Mouse (Mus musculus): ENCODE results near the gene Tomm40. TPM values are rescaled to one million over a fixed set of nuclear protein-coding genes. Genes with fewer than 3 reads are reported as not detected.

Gene Tomm40
- total and polyA plus RNA-seq, 2 experiments from 2014 or later: 133 to 161 TPM

- Histone ChIP-seq H3K4me2 (ENCODE audit: low read depth, low read length, poor library complexity, severe bottlenecking) (no peak overlapping the region), H3K9ac (replicated peaks; ENCODE audit: low read length, poor library complexity, severe bottlenecking) (no peak overlapping the region), H3K4me3 (ENCODE audit: low read depth, low read length) (no peak overlapping the region), H3K27me3 (ENCODE audit: insufficient read depth, low read length) (no peaks in the 10 kb centered on the region), H3K36me3 (ENCODE audit: insufficient read depth, low read length) (peaks cover 30% of the 10 kb centered on the region), H3K4me1 (ENCODE audit: insufficient read depth, low read length) (0 out of 2 replicates have a peak, but pooled peaks cover 6% of the 10 kb centered on the region), H3K27ac (ENCODE audit: low read depth, low read length) (no peak overlapping the region), H3K9me3 (ENCODE audit: low read length) (no peaks in the 10 kb centered on the region)
- WGBS: 82% methylated on average over 4 of the region's 4 CpGs
- ATAC-seq (ENCODE audit: low FRiP score): no peak
- no peak for TF ChIP-seq CTCF (IDR thresholded peaks at IDR 0.05)
- DNase-seq (ENCODE audit: low spot score): no peak
Measured at GRCm38 (mm10) chr7:19699827-19700148, 15.4 kb downstream of the Tomm40 start.

- Histone ChIP-seq H3K4me3 (ENCODE audit: low read depth, low read length) (peak within 1 kb of the TSS; percentile 34), H3K27me3 (ENCODE audit: insufficient read depth, low read length) (no peaks in the 10 kb centered on the region), H3K36me3 (ENCODE audit: insufficient read depth, low read length) (peaks cover 26% of the 10 kb centered on the region), H3K9ac (replicated peaks; ENCODE audit: low read length, poor library complexity, severe bottlenecking) (peak within 1 kb of the TSS; percentile 64), H3K9me3 (ENCODE audit: low read length) (no peaks in the 10 kb centered on the region), H3K4me2 (ENCODE audit: low read depth, low read length, poor library complexity, severe bottlenecking) (peak within 1 kb of the TSS; percentile 52), H3K4me1 (ENCODE audit: insufficient read depth, low read length) (0 out of 2 replicates have a peak, but pooled peaks cover 6% of the 10 kb centered on the region), H3K27ac (ENCODE audit: low read depth, low read length) (peak within 1 kb of the TSS; percentile 67)
- DNase-seq (ENCODE audit: low spot score): peak; percentile 82
- TF ChIP-seq CTCF (IDR thresholded peaks at IDR 0.05): no peak; the same call in 1 of the 2 replicates
- 3% methylated on average over 20 of the region's 20 CpGs for WGBS
- peak; percentile 69 for ATAC-seq (ENCODE audit: low FRiP score)
Measured at GRCm38 (mm10) chr7:19698907-19699826, 16.1 kb downstream of the Tomm40 start, which contains the start of gene Apoe. Apoe (minus strand) TSS chr7:19699188.

GRCm38 (mm10) chr7:19697949-19698906, 17.0 kb downstream of the Tomm40 start:
- peaks cover 18% of the 10 kb centered on the region for H3K36me3 ChIP-seq (ENCODE audit: insufficient read depth, low read length)
- peak overlapping the region; percentile 67 for H3K27ac ChIP-seq (ENCODE audit: low read depth, low read length)
- peak overlapping the region; percentile 64 for H3K9ac ChIP-seq (replicated peaks; ENCODE audit: low read length, poor library complexity, severe bottlenecking)
- no peaks in the 10 kb centered on the region for H3K27me3 ChIP-seq (ENCODE audit: insufficient read depth, low read length)
- H3K9me3 ChIP-seq (ENCODE audit: low read length): no peaks in the 10 kb centered on the region
- peak overlapping the region; percentile 34 for H3K4me3 ChIP-seq (ENCODE audit: low read depth, low read length)
- WGBS: 3% methylated on average over 28 of the region's 28 CpGs
- ATAC-seq (ENCODE audit: low FRiP score) (0 out of 2 replicates have a peak, but pooled peaks have one; percentile 0), DNase-seq (ENCODE audit: low spot score) (peak; percentile 31)
- H3K4me2 ChIP-seq (ENCODE audit: low read depth, low read length, poor library complexity, severe bottlenecking): peak overlapping the region; percentile 52
- 0 out of 2 replicates have a peak, but pooled peaks cover 6% of the 10 kb centered on the region for H3K4me1 ChIP-seq (ENCODE audit: insufficient read depth, low read length)
- TF ChIP-seq CTCF (IDR thresholded peaks at IDR 0.05): peak; percentile 57

- H3K27ac ChIP-seq (ENCODE audit: low read depth, low read length): no peak overlapping the region
- no peaks in the 10 kb centered on the region for H3K9me3 ChIP-seq (ENCODE audit: low read length)
- H3K4me2 ChIP-seq (ENCODE audit: low read depth, low read length, poor library complexity, severe bottlenecking): peak overlapping the region; percentile 24; the same call in 1 of the 2 replicates
- H3K36me3 ChIP-seq (ENCODE audit: insufficient read depth, low read length): peaks cover under 1% of the 10 kb centered on the region; the same call in 1 of the 2 replicates
- ATAC-seq (ENCODE audit: low FRiP score) (no peak), DNase-seq (ENCODE audit: low spot score) (no peak)
- WGBS: 95% methylated on average over 34 of the region's 34 CpGs
- no peak overlapping the region for H3K4me3 ChIP-seq (ENCODE audit: low read depth, low read length)
- no peak overlapping the region for H3K9ac ChIP-seq (replicated peaks; ENCODE audit: low read length, poor library complexity, severe bottlenecking)
- TF ChIP-seq CTCF (IDR thresholded peaks at IDR 0.05): no peak; the same call in 1 of the 2 replicates
- no peaks in the 10 kb centered on the region for H3K27me3 ChIP-seq (ENCODE audit: insufficient read depth, low read length)
- H3K4me1 ChIP-seq (ENCODE audit: insufficient read depth, low read length): 0 out of 2 replicates have a peak, but pooled peaks cover 6% of the 10 kb centered on the region
Measured at GRCm38 (mm10) chr7:19696336-19696873, 18.8 kb downstream of the Tomm40 start.

GRCm38 (mm10) chr7:19695881-19696280, 19.4 kb downstream of the Tomm40 start:
- TF ChIP-seq CTCF (IDR thresholded peaks at IDR 0.05): no peak
- ATAC-seq (ENCODE audit: low FRiP score): no peak
- Histone ChIP-seq H3K27me3 (ENCODE audit: insufficient read depth, low read length) (no peaks in the 10 kb centered on the region), H3K4me3 (ENCODE audit: low read depth, low read length) (no peak overlapping the region), H3K27ac (ENCODE audit: low read depth, low read length) (no peak overlapping the region), H3K4me1 (ENCODE audit: insufficient read depth, low read length) (0 out of 2 replicates have a peak, but pooled peaks cover 6% of the 10 kb centered on the region), H3K9ac (replicated peaks; ENCODE audit: low read length, poor library complexity, severe bottlenecking) (no peak overlapping the region), H3K9me3 (ENCODE audit: low read length) (no peaks in the 10 kb centered on the region), H3K4me2 (ENCODE audit: low read depth, low read length, poor library complexity, severe bottlenecking) (no peak overlapping the region), H3K36me3 (ENCODE audit: insufficient read depth, low read length) (no peaks in the 10 kb centered on the region)
- DNase-seq (ENCODE audit: low spot score): no peak
- 89% methylated on average over 6 of the region's 6 CpGs for WGBS
